Mouse (Mus musculus): ENCODE measurements around the gene Ranbp3l. TPM values are rescaled to one million over a fixed set of nuclear protein-coding genes. Genes with fewer than 3 reads are reported as not detected.

The Ranbp3l gene
- polyA plus RNA-seq, 1 experiment from 2014 or later, result 0.31 TPM

- Histone ChIP-seq H3K4me3 (ENCODE audit: low read length) (no peak overlapping the region), H3K27ac (ENCODE audit: low read length) (no peak overlapping the region), H3K9me3 (ENCODE audit: control insufficient read depth, low read length) (no peaks in the 10 kb centered on the region), H3K27me3 (replicated peaks; ENCODE audit: control insufficient read depth, insufficient read depth, low read length) (no peaks in the 10 kb centered on the region), H3K9ac (ENCODE audit: low read depth, low read length) (no peak overlapping the region), H3K4me1 (ENCODE audit: control insufficient read depth, insufficient read depth, low read length) (no peaks in the 10 kb centered on the region), H3K4me2 (ENCODE audit: low read depth, low read length) (no peak overlapping the region), H3K36me3 (ENCODE audit: control insufficient read depth, insufficient read depth, low read length) (no peaks in the 10 kb centered on the region)
- ATAC-seq, result no peak
- 64% methylated on average over 7 of the region's 7 CpGs for WGBS
Observed at GRCm38 (mm10) chr15:9061150-9061882, 93.6 kb downstream of the Ranbp3l start.

GRCm38 (mm10) chr15:9068881-9069280 lies 101.1 kb downstream of the Ranbp3l start:
- Histone ChIP-seq H3K36me3 (ENCODE audit: control insufficient read depth, insufficient read depth, low read length) (no peaks in the 10 kb centered on the region), H3K27me3 (replicated peaks; ENCODE audit: control insufficient read depth, insufficient read depth, low read length) (no peaks in the 10 kb centered on the region), H3K4me1 (ENCODE audit: control insufficient read depth, insufficient read depth, low read length) (peaks cover 7% of the 10 kb centered on the region; the same call in 1 of the 2 replicates), H3K4me2 (ENCODE audit: low read depth, low read length) (no peak overlapping the region), H3K27ac (ENCODE audit: low read length) (no peak overlapping the region), H3K9me3 (ENCODE audit: control insufficient read depth, low read length) (no peaks in the 10 kb centered on the region), H3K9ac (ENCODE audit: low read depth, low read length) (no peak overlapping the region), H3K4me3 (ENCODE audit: low read length) (no peak overlapping the region)
- WGBS, result 67% methylated on average over 4 of the region's 4 CpGs
- no peak for ATAC-seq

- 4% methylated on average over 3 of the region's 3 CpGs for WGBS
- H3K4me3 ChIP-seq (ENCODE audit: low read length), result peak overlapping the region; percentile 94
- H3K9me3 ChIP-seq (ENCODE audit: control insufficient read depth, low read length), result no peaks in the 10 kb centered on the region
- H3K27ac ChIP-seq (ENCODE audit: low read length), result peak overlapping the region; percentile 92
- peak overlapping the region; percentile 84 for H3K4me2 ChIP-seq (ENCODE audit: low read depth, low read length)
- no peaks in the 10 kb centered on the region for H3K27me3 ChIP-seq (replicated peaks; ENCODE audit: control insufficient read depth, insufficient read depth, low read length)
- ATAC-seq, result peak; percentile 12
- peak overlapping the region; percentile 70 for H3K9ac ChIP-seq (ENCODE audit: low read depth, low read length)
- no peaks in the 10 kb centered on the region for H3K36me3 ChIP-seq (ENCODE audit: control insufficient read depth, insufficient read depth, low read length)
- peaks cover 17% of the 10 kb centered on the region for H3K4me1 ChIP-seq (ENCODE audit: control insufficient read depth, insufficient read depth, low read length)
Observed at GRCm38 (mm10) chr15:9070353-9070752, 102.6 kb downstream of the Ranbp3l start.

- ATAC-seq, result peak; percentile 97
- Histone ChIP-seq H3K9ac (ENCODE audit: low read depth, low read length) (peak within 1 kb of the TSS; percentile 96), H3K4me2 (ENCODE audit: low read depth, low read length) (peak within 1 kb of the TSS; percentile 84), H3K27me3 (replicated peaks; ENCODE audit: control insufficient read depth, insufficient read depth, low read length) (no peaks in the 10 kb centered on the region), H3K27ac (ENCODE audit: low read length) (peak within 1 kb of the TSS; percentile 92), H3K36me3 (ENCODE audit: control insufficient read depth, insufficient read depth, low read length) (no peaks in the 10 kb centered on the region), H3K4me3 (ENCODE audit: low read length) (peak within 1 kb of the TSS; percentile 94), H3K9me3 (ENCODE audit: control insufficient read depth, low read length) (no peaks in the 10 kb centered on the region), H3K4me1 (ENCODE audit: control insufficient read depth, insufficient read depth, low read length) (peaks cover 21% of the 10 kb centered on the region)
- WGBS, result under 1% methylated on average over 36 of the region's 54 CpGs
Observed at GRCm38 (mm10) chr15:9070912-9071555, 103.3 kb downstream of the Ranbp3l start, which contains the start of gene Nadk2. Nadk2 (plus strand) TSS chr15:9071260.

- under 1% methylated on average over 66 of the region's 66 CpGs for WGBS
- Histone ChIP-seq H3K4me1 (ENCODE audit: control insufficient read depth, insufficient read depth, low read length) (peaks cover 26% of the 10 kb centered on the region), H3K4me3 (ENCODE audit: low read length) (peak overlapping the region; percentile 94), H3K9ac (ENCODE audit: low read depth, low read length) (peak overlapping the region; percentile 96), H3K27ac (ENCODE audit: low read length) (peak overlapping the region; percentile 92), H3K36me3 (ENCODE audit: control insufficient read depth, insufficient read depth, low read length) (no peaks in the 10 kb centered on the region), H3K27me3 (replicated peaks; ENCODE audit: control insufficient read depth, insufficient read depth, low read length) (no peaks in the 10 kb centered on the region), H3K4me2 (ENCODE audit: low read depth, low read length) (peak overlapping the region; percentile 83), H3K9me3 (ENCODE audit: control insufficient read depth, low read length) (no peaks in the 10 kb centered on the region)
- peak; percentile 20 for ATAC-seq
Observed at GRCm38 (mm10) chr15:9071556-9072544, 104.1 kb downstream of the Ranbp3l start.

GRCm38 (mm10) chr15:9072630-9073029 lies 104.9 kb downstream of the Ranbp3l start:
- 13% methylated on average over 5 of the region's 5 CpGs for WGBS

GRCm38 (mm10) chr15:9073067-9073608 lies 105.4 kb downstream of the Ranbp3l start:
- H3K27me3 ChIP-seq (replicated peaks; ENCODE audit: control insufficient read depth, insufficient read depth, low read length), result no peaks in the 10 kb centered on the region
- peaks cover 26% of the 10 kb centered on the region for H3K4me1 ChIP-seq (ENCODE audit: control insufficient read depth, insufficient read depth, low read length)
- H3K36me3 ChIP-seq (ENCODE audit: control insufficient read depth, insufficient read depth, low read length), result no peaks in the 10 kb centered on the region
- peak overlapping the region; percentile 61; the same call in 1 of the 2 replicates for H3K27ac ChIP-seq (ENCODE audit: low read length)
- ATAC-seq, result no peak
- peak overlapping the region; percentile 94 for H3K4me3 ChIP-seq (ENCODE audit: low read length)
- H3K9ac ChIP-seq (ENCODE audit: low read depth, low read length), result peak overlapping the region; percentile 42
- WGBS, result 26% methylated on average over 12 of the region's 12 CpGs
- H3K9me3 ChIP-seq (ENCODE audit: control insufficient read depth, low read length), result no peaks in the 10 kb centered on the region
- peak overlapping the region; percentile 83 for H3K4me2 ChIP-seq (ENCODE audit: low read depth, low read length)

More at GRCm38 (mm10) chr15:9072630-9073029, 104.9 kb downstream of the Ranbp3l start:
- H3K9me3 ChIP-seq (ENCODE audit: control insufficient read depth, low read length), result no peaks in the 10 kb centered on the region
- ATAC-seq, result no peak
- H3K4me3 ChIP-seq (ENCODE audit: low read length), result peak overlapping the region; percentile 94
- peak overlapping the region; percentile 96 for H3K9ac ChIP-seq (ENCODE audit: low read depth, low read length)
- H3K4me2 ChIP-seq (ENCODE audit: low read depth, low read length), result peak overlapping the region; percentile 83
- peaks cover 26% of the 10 kb centered on the region for H3K4me1 ChIP-seq (ENCODE audit: control insufficient read depth, insufficient read depth, low read length)
- H3K36me3 ChIP-seq (ENCODE audit: control insufficient read depth, insufficient read depth, low read length), result no peaks in the 10 kb centered on the region
- H3K27ac ChIP-seq (ENCODE audit: low read length), result peak overlapping the region; percentile 61; the same call in 1 of the 2 replicates
- no peaks in the 10 kb centered on the region for H3K27me3 ChIP-seq (replicated peaks; ENCODE audit: control insufficient read depth, insufficient read depth, low read length)

- Histone ChIP-seq H3K4me3 (ENCODE audit: low read length) (peak overlapping the region; percentile 94), H3K27ac (ENCODE audit: low read length) (peak overlapping the region; percentile 61; the same call in 1 of the 2 replicates), H3K27me3 (replicated peaks; ENCODE audit: control insufficient read depth, insufficient read depth, low read length) (no peaks in the 10 kb centered on the region), H3K4me2 (ENCODE audit: low read depth, low read length) (peak overlapping the region; percentile 83), H3K36me3 (ENCODE audit: control insufficient read depth, insufficient read depth, low read length) (no peaks in the 10 kb centered on the region), H3K4me1 (ENCODE audit: control insufficient read depth, insufficient read depth, low read length) (peaks cover 29% of the 10 kb centered on the region), H3K9me3 (ENCODE audit: control insufficient read depth, low read length) (no peaks in the 10 kb centered on the region), H3K9ac (ENCODE audit: low read depth, low read length) (peak overlapping the region; percentile 42)
- 62% methylated on average over 5 of the region's 5 CpGs for WGBS
- no peak for ATAC-seq
Observed at GRCm38 (mm10) chr15:9073684-9074083, 105.9 kb downstream of the Ranbp3l start.

All from intestine, embryonic 16.5 days (tissue).